Mouse (Mus musculus) adrenal gland, postnatal 10 days (tissue): ENCODE results near the gene Slc35d2. TPM values are rescaled to one million over a fixed set of nuclear protein-coding genes. Genes with fewer than 3 reads are reported as not detected.
"Not testable (repeated sequence)": the region's sequence is repeated elsewhere in the genome, so short reads cannot be mapped to it uniquely, and the experiment has no call there.

Experiments
- DNase-seq: peaks from one replicate; pipeline ENCODE4 v3.0.0; 2021; ENCODE audit warnings: mixed read lengths
- total RNA-seq, 2 experiments: library from RNA; stranded (reverse); gene quantifications; 2 replicates each; pipeline ENCODE4 v1.2.3; 2021

Slc35d2 gene
- total RNA-seq, 2 experiments from 2014 or later: 7.7 to 9.4 TPM

- no peak for DNase-seq
These were observed 18.7 kb downstream of the Slc35d2 start for GRCm38 (mm10) chr13:64110421-64110820.

GRCm38 (mm10) chr13:64108381-64108850 lies 20.8 kb downstream of the Slc35d2 start:
- no peak for DNase-seq

DNA sequence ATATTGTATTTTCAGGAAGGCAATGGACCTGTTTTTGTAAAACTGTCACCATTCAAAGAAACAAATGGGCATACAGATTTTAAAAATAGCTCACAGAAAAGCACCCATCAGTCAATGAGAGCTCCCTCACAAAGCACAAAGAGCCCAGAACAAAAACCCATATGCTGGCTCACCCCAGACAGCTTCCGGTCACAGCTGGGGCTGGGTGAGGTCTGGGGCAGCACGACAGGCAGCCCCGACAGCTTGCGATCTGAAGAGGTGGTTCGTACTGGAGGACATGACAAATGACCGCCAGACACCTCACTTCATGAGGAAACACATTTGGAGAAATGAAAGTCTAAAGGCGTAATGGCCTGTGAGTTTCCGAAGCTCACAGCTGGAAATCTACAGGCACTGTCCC lies 21.6 kb downstream of the Slc35d2 start:
- DNase-seq: no peak

DNA sequence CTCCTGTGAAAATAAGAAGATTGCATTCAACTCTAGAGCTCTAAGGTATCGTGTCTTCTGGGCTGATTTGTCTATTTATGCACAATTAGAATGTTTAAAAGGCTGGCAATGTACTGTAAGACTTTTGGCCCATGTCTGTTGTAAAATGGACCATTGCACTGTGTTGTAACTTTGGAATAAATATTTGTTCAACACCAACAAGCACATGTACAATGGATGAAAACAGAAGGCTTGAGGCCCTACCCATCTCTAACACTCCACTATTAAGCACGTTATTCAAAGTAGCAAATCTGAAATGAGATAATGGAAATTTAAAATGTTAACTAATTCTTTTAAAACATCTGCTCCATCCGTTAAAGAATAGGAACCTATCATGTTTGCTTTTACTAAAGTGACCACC lies 22.1 kb downstream of the Slc35d2 start:
- DNase-seq: no peak

DNA sequence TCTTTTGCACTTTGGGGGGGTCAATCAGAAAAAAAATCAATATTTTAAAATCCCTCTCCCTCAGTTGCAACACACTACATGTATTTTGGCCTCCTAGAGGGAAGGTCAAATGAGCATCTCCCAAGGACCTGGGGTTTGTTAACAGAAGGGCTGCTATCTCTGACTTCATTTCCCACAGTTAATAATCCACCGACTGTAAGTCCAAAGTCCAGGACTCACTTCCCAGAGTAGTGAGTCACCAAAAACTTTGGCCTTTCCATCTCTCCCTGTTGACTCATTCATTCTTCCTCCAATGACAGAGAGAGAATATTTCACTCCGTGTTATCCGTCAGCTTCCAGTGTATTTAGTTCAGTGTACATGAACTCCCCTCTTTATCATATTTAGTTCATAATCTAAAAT lies 23.5 kb downstream of the Slc35d2 start:
- peak; percentile 14 for DNase-seq

DNA sequence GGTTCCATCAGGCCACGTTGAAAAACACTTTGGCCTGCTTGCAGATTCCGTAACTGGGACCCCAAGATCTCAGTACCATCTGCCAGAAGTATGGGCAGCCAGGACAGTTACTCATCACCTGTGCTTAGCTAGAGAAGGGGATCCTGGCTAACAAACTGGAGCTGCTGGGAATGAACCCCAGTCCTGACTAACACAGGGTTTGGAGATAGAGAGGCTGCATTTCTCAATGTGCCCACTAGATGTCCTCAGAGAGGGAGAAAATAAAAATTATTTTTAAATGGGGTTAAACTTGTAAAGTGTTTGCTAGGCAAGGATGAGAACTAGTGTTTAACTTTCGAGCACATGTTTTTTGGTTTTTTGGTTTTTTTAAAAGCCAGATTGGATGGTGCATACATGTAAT lies 29.0 kb downstream of the Slc35d2 start:
- peak; percentile 61 for DNase-seq

DNA sequence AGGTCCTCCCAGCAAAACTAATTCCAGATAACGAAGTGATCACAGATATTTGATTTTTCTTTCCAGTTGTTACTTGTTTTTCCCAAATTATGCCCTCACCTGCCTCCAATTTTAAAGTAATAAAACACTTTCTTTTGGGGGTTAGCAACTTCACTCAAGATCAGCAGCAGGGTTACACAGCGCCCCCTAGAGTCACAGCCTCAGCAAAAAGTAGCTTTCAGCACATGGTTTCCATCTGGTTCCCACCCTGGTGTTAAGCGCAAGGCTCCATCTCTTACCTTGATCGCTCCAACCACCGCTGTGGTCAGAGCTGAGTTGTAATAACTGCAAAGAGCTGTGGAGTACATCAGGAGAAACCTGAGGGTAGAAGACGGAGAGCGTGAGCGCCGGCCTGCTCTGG lies 30.2 kb downstream of the Slc35d2 start:
- DNase-seq: peak; percentile 46

- peak; percentile 88 for DNase-seq
These were observed 35.8 kb downstream of the Slc35d2 start for GRCm38 (mm10) chr13:64093341-64093740.

GRCm38 (mm10) chr13:64092752-64093151 lies 36.4 kb downstream of the Slc35d2 start:
- DNase-seq: no peak

GRCm38 (mm10) chr13:64092141-64092540 lies 37.0 kb downstream of the Slc35d2 start:
- no peak for DNase-seq

GRCm38 (mm10) chr13:64091006-64091405 lies 38.2 kb downstream of the Slc35d2 start:
- DNase-seq: no peak

DNA sequence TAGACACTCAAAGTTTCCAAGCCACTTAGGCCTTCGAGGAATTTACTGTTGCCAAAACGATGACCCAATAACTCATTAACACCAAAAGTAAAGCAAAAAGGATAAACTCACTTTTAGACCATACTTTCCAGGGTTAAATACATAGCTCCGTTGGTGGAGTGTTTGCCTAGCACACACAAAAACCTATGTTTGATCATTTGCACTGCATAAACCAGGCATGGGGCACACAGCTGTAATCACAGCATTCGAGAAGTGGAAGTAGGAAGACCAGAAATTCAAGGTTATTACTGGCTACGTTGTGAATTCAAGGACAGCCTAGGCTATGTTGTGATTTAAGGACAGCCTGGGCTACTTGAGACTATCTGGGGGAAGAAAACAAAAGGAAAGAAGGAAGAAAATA lies 38.9 kb downstream of the Slc35d2 start:
- no peak for DNase-seq

DNA sequence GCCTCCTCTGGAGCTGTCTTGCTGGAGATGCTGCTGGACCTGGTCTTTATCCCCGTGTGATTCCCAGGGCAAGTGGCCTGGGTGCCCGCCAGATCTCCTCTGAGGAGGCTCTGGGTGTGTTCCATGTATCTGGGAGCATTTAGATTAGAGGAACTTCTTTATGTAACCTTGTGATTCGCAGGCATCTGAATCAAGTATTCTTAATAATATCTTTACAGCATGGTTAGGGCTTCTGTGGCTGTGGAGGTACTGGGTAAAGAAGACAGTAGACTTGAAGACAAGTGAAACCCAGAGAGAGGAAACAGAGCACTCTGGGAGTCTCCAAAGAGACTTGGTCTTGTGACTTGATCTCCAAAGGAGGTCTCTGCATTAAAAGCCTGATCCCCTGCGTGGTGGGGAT lies 40.0 kb downstream of the Slc35d2 start, which contains the start of gene Hsd17b3:
Hsd17b3 (minus strand) TSS at position 101 of the 400 bp plus-strand sequence.
- no peak for DNase-seq

GRCm38 (mm10) chr13:64088057-64088456 lies 41.1 kb downstream of the Slc35d2 start:
- DNase-seq: no peak

- DNase-seq: no peak
These were observed 43.1 kb downstream of the Slc35d2 start for GRCm38 (mm10) chr13:64086036-64086435.

GRCm38 (mm10) chr13:64083331-64083730 lies 45.8 kb downstream of the Slc35d2 start:
- DNase-seq: peak; percentile 25

DNA sequence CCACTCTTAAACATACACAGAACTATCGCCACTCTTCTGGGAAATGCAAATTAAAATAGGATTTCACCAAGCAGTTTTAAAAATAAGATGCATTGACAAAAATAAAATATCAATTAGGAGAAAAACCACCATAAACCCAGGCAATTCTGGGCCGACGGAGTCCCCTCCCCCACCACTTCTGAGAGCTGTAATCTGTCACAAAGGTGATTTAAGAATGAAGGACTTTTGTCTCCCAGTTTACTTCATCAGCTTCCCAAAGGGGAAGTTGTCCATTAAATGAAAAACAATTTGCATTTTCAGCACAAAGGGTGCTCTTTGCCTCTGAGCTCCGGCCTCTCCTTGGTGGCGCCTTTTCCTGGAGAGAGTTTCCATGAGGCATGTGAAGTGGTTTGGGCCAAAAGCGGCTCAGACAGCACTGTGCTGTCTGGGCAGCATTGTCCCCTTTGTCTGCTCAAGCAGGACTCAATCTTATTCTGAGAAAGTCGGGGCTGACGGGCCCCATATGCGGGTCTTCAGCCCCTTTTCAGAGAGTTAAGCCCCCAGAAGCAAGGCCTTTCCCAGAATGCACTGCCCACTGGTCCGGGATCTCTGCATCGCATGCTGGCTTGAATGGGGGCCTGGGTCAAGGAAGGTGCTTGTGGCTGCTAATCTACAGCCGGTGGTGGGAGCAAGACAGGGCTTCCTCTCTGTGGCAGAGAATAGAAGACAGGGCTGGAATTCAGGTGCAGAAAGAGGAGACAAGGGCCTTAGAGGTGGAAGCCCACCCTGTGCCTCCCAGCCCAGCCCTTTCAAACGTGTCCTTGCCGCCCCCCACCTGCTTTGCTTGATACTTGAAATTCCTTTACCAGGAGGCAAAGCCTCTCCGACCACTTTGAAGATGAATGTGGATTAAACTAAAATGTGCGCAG lies 47.9 kb downstream of the Slc35d2 start:
- DNase-seq: no peak

DNA sequence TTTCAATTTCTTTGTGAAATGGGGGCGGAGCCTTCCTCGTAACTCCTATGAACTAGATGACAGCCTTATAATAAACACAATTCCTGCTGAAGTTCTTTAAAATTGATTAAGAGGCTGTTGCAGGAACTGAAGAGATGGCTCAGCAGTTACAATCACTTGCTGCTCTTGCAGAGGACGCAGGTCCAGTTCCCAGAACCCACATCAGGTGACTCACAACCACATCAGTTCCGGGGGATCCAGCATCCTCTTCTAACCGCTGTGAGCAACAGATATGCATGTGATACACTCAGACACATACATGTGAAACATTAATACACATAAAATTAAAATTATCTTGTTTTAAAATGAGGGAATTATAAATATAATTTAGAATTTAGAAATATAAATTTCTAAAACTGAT lies 51.6 kb downstream of the Slc35d2 start:
- DNase-seq: no peak

DNA sequence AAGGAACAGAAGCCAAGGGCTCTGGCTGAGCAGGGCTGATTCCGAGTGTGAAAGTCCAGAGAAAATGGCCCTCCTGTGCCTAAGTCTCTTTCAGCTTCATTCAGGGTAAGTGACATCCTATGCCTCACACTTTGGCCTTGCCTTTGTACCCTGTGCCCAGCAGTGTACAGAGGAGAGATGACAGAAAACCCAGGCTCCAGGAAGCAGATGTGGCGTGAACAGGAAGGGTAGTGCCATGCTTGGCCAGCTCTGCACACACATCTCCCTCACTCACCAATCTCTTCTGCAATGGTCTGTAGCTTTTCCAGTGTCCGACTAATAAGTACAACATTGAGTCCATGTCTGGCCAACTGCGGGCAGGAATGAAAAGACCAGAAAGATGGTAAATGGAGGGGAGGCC lies 53.1 kb downstream of the Slc35d2 start:
- DNase-seq: no peak

DNA sequence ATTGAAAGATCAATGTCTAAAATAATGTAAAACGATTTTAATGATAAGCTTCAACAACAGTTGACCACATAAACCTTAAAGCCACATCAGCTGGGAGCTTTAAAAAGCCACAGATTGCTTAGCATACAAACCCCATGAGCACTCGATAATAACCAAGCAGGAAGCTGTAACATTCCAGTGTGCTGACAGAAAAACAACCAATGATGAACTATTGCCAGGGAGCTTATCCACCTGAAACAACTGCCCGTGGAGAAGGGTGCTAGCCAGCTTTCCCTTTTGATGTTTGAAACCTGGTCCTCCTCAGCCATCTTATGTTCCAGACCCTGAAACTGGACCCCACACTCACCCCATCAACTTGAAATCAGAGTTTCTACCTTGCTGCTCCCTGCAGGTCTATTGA lies 62.5 kb downstream of the Slc35d2 start:
- no peak for DNase-seq

GRCm38 (mm10) chr13:64064276-64064675 lies 64.9 kb downstream of the Slc35d2 start:
- DNase-seq: peak; percentile 21

DNA sequence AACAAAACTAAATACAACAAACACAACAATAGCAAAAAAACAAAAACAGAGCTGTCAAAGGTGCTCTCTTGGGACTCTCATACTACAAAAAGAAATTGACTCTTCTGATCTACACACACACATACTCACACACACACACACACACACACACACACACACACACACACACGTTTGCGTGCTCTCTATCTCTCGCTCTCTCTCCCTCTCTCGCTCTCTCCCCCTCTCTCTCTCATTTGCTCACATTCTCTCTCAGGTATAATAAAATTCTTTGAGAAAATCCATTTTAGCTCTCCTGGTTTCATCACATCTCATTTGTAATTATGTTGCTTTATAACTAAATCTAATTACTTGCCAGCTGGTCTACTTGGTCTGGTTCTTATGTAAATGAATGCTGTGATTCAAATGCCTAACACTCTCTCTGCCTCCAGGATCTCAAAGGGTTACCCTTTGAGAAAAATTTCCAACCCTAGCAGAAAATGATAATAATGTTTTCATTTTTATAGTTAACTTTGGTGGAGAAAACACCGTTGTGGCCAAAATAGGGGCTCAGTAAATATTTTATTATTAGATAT lies 68.1 kb downstream of the Slc35d2 start:
- DNase-seq: no peak

DNA sequence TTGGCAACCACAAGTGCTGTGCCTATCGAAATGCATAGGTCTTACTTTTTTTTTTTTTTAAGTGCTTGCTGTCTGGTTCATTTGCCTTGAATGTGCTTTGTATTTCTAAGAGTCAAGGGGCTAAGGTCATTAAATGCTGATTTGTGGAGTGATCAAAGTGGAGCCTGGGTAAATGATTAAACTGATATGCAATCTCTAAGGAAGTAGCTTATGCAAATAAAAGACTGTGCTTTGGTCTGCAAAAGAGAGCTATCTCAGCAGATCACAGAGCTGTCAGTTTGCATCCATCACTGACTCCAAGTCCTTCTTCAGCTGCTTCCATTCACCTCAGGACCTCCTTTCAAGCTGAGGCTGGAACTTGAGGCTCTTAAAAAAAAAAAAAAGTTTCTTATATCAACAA lies 75.2 kb downstream of the Slc35d2 start:
- no peak for DNase-seq

DNA sequence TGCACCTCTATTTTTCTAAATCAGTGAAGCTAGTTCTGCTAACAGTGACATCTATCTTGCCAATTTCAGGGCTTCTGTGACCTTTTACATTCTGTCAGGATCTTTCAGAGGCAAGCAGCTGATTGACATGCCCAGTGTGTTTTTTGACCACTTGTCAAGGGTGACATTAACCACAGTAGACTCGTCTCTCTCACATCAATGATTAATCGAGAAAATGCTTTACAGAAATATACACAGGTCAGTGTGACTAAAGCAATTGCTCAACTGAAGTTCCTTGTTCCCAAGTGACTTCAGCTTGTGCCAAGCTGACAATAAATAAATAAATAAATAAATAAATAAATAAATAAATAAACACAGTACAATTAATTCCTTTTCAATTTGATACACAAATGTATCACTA lies 76.9 kb downstream of the Slc35d2 start:
- DNase-seq: not testable (repeated sequence)
